Mouse (Mus musculus): ENCODE measurements around the gene Kat2b.
A peak's percentile ranks its signal among the peaks of the same experiment; 100 is the strongest.
"Not testable (repeated sequence)": the region's sequence is repeated elsewhere in the genome, so short reads cannot be mapped to it uniquely, and the experiment has no call there.

Gene Kat2b

DNA sequence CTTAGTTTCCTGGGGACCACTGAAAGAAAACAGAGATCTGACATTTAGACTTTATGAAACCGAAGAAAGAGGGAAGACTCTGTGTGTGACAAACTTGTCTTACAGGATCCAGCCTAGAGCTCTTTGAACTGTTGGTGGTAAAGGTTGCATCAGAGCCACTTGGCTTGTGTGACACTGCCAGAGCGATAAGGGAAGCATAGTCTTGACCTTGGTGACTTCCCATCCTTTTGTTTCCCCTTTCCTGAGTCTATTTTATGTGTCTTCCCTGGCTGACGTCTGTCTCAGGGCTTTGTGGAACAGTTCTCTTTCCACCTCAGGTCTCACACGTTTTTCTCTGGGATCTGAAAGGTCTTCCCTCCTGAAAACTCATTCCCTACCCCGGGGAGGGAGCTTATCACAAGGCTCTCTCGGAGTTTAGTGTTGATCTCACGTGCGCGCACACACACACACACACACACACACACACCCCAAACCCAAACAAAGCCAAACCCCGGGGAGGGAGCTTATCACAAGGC lies 3.8 kb downstream of the Kat2b start:
- DNase-seq = no peak

DNA sequence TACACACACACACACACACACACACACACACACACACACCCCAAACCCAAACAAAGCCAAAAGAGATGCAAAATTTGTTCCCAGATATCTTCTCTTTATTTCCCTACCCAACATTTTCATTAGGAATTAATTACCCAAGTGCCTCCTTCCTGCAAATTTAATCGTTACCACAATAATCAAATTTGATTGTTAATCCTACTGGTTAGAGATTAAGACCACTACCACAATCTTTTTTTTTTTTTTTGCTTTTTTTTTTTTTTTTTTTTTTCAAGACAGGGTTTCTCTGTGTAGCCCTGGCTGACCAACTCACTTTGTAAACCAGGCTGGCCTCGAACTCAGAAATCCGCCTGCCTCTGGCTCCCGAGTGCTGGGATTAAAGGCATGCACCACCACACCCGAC lies 4.3 kb downstream of the Kat2b start:
- DNase-seq = not testable (repeated sequence)

DNA sequence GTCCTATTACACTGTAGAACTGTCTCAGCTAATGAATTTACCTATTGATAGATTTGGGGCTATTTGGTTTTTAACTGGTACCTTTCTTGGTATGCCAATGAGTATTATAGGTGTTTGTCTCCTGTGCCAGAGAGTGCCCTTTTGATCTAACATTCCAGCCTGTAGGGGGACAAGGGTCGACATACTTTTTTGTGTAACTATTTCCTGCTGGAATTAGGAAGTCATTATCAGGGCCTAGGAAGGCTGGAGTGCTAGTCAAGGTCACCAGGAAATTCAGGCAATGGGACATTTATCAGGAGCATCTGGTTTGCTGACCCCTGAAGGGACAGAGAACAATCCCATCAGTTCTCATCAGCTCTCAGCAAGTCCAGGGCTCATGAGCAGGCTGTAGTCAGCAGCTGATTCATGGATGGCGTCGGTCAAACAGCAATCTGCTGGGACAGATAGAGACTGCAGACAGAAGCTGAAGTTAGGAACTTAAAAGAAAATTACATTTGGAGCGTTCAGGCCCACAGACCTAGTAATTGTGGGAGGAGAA lies 6.4 kb downstream of the Kat2b start:
- DNase-seq = peak; percentile 51

DNA sequence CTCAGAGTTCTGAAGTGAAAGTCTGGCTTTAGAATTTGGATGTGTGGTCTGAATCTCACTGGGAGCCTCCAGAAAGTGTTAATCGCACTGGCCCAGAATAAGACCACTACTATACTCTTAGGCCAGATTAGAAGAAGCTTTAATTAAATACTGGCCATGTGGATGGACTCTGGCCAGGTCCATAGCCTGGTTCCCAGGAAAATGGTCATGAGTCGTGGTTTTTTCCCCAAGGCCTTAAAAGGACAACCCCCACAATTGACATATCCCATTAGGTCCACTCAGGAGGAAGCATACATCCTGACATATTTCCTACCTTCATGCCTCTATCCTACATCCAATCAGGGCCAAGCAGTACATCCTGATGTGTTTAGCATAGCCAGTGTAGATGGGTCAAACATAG lies 10.5 kb downstream of the Kat2b start:
- no peak for DNase-seq

DNA sequence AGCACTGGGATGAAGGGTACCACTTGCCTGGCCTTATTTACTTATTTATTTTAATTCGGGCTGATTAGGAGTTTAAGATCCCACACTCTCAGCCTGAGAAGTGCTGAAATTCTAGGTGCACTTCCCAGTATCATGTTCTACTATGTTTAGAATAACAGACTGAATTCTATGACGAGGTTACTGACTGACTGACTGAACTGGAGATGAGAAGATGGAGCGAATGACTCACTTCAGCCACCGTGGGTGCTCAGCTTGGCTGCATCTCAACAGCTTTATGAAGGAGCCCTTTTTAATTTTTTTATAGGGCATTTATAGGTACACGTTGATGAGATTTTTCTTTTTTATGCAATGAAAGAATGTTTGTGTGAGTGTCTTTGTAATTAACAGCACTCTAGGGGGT lies 11.1 kb downstream of the Kat2b start:
- DNase-seq = no peak

DNA sequence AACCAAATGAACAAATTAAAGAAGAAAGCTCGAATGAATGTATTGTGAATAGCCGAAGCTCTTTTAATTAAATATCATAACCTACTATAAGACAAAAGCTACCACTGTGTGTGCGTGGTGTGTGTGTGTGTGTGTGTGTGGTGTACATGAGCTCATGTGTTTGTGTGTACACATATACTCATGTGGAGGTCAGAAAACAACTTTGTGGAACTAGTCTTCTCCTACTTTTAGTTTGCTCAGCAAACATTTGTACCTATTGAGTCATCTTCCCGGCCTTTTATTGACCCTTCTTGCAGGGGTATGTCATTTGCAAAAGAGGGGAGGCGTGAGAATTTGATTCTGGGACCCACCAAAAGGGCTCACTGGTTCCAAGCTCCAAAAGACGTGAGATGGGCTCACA lies 11.6 kb downstream of the Kat2b start:
- no peak for DNase-seq

DNA sequence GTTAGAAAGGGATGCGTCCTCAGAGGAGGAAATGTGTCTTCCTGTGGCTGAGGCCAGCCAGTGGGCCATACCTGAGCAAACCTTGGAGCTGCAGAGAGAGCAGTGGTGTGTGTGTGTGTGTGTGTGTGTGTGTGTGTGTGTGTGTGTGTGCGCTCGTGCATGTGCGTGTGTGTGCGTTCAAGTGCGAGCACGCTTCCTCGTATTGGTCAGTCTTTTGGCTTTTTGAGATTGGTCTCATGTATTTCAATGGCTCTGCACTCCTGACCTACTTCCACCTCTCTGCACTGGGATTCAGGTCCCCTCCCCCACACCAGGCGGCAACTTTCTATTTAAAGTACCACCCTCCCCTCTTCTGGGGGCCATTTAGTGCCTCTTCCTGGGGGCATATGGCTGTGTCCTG lies 12.1 kb downstream of the Kat2b start:
- no peak for DNase-seq

DNA sequence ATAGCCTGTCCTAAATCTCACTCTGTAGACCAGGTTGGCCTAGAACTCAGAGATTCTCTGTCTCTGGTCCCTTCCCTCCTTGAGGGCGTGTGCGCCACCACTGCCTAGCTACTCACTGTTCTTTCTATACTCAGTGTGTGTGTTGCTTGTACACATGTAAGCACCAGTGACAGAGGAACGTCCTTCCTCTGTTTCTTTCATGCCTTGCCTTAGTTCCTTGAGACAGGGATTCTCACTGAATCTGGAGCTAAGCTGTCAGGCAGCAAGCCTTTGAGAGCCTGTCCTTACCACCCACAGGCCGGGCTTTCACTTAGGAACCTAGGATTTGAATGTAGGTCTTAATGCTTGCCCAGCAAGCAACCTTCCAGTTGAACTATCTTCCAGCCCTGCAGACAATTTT lies 13.0 kb downstream of the Kat2b start:
- DNase-seq = no peak

DNA sequence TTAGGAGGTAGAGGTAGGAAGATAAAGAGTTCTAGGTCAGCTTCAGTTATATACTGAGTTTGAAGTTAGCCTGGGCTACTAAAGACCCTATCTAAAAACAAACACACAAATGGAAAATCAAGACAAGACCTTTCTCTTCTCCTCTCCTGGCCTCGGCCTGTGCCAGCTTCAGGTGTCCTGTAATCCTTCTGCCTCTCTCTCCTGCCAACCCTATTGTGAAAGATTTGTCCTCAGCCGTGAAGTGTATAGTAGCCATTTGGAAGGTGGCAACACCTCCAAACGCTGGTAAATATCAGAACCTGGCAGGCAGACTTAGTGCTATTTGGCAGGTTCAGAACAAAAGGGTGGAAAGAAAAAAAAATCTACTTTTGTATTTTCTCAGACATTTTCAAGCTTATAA lies 13.6 kb downstream of the Kat2b start:
- DNase-seq = no peak

DNA sequence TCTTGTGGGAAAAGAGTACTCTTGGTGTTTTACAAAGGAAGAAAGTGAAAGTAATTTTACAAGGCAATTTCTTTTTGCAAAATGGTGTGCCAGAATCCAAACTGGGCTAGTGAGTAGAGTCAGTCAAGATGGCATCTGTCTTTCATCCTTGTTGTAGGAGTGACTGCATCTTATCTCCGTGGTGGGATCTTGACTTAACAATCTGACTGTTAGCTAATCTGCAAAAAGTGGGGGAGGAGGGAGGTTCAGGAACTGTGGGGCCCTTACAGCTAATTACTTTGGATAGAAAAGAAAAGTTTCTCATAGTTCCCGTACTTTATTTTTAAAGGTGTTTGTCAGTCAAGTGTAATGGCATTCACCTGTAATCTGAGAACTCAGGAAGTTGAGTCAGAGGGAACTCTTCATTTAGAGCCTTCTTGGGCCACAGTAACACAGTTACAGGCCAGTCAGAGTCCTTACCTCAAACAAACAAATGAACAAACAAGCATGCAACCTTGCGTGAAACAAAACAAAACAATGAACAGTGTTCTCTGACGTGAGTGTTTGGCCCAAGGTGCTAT lies 15.4 kb downstream of the Kat2b start:
- DNase-seq = no peak

DNA sequence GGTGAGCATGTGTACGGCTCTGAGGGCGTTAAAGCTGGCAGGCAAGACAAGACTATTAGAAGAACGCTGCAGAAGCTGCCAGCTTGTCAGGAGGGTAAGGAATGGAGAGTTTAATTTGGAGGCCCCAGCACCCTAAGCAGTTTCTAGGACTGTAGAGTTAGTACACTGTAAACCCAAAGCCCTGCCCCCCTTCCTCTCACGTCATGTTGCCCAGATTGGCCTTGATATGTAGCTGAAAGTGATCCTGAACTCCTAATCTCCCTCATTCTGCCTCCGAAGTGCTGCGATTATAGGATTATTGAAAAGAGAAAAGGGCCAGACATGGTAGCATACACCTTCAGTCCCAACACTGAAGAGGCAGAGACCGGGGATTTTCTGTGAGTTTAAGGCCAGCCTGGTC lies 16.1 kb downstream of the Kat2b start:
- DNase-seq = no peak

DNA sequence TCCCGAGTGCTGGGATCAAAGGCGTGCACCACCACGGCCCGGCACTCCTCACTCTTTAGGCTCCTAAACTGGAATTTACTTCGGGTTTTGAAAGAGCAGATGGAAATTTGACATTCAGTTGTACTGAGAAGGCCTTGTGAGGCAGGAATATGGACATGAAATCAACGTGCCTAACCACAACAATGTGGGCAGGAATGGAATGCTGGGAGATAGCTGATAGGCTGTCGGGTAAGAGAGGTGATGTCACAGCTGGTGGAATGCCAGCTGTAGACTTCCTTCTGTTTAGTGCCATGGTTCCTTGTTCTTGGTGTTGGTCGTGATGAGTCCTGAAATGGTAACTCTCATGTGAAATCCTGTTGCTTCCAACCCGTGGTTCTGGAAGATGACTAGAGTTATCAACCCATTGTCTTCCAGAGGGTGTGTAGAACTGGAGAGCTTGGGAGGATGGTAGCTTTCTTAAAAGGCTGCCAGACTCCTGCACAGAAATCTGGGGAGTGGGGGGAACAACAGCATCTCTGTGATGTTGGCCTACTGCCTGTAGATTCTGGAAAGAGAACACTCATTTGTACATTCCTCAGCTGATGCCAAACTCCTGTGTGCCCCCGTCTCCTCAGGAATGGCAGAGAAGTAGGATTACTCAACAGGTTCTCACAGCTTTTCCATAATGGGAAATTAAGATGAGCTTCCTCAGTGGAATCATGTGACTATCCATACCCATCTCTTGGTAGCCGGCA lies 17.4 kb downstream of the Kat2b start:
- no peak for DNase-seq

DNA sequence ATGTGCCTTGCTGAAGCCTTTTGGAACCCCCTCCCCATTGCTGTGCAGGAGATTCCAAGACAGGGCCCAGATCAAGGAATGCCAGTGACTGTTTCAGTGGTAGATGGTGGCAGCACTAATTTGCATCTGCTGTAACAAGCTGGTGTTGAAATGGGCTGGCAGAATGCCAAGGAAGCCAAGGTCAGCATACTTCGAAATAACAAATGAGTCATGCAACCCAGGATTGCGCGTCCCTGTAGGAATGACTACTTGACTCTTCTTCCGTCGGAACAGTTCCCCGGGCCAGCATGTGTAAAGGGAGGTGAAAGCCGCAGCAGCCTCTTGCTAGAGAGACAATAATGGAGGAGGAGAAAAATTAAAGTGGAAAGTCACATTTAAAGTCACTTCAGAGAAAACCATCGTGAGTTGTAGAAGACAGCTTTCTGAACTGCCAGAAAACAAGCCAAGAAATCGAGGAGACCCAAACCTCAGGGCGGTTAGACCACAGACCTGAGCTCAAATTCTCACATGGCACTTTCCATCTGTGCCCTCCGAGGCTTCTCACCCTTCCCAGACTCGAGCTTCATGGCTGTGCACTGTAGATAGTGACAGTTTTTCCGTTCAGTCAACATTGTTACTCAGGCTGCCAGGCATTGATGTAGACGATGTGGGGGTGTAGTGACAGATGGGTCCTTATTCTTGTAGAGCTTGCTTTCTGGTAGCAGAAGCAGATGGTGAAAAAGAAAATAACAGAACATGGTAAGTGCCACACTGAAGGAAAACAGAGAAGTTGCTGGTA lies 20.6 kb downstream of the Kat2b start:
- peak; percentile 94 for DNase-seq

DNA sequence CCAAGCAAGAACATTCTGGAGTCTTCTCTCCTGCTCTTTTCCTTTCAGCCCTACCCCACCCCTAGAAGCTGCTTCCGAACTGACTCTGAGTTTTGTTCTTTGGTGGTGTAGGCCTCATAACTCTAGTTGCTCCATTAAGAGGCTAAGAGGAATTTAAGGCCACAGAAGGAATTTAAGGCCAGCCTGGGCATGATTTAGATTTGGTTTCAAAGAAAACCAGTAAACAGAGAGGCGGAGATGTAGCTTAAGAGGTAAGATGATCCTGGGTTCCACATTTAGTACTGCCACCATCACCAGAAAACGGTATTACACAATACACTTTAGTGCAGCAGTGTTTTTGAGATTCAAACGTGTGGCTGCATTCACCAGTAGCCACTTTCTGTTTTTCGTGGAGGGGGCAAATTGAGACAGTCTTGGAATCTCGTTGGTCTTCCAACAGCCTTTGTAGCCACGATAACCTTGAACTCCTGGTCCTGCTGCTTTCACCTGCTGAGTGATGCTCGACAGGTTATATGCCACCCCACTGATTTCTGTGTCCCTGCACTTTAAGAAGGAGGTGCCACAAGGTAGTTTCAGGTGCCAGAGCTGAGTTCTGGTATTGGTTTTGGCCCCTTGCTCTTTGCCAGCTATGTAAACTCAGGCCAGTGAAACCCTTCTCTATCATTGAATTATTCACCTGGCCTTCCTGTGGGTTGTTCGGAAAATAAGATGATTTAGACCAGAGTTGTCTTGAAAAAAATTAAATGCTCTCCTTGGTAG lies 21.6 kb downstream of the Kat2b start:
- DNase-seq = no peak

DNA sequence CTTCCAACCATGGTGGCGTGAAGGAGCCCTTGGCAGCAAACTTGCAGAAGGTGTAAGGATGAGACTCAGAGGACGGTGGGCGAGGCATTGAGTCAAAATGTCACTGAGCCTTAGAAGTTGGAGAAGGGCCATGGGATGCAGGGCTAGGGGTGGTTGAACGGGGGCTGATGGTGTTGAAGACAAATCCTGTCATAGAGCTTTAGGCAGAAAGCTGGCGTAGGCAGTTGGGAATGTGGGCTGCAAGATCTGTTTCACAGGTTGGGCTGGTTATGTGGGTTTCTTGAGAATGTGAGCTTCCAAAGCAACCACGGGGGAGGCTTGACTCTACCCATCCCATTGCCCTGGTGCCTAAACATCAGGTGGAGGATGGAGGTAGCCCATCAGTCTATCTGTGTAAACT lies 23.4 kb downstream of the Kat2b start:
- DNase-seq = no peak

DNA sequence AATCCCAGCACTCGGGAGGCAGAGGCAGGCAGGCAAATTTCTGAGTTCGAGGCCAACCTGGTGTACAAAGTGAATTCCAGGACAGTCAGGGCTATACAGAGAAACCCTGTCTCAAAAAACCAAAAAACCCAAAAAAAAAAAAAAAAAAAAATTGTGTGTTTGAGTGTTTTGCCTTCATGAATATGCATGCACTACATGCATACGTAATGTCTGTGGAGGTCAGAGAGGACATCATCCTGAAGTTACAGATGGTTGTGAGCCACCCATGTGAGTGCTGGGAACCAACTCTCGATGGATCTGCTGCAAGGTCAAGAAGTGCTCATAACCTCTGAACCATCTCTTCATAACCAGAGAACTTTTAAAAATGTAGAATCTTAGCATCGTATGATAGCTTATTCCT lies 25.2 kb downstream of the Kat2b start:
- DNase-seq = no peak

DNA sequence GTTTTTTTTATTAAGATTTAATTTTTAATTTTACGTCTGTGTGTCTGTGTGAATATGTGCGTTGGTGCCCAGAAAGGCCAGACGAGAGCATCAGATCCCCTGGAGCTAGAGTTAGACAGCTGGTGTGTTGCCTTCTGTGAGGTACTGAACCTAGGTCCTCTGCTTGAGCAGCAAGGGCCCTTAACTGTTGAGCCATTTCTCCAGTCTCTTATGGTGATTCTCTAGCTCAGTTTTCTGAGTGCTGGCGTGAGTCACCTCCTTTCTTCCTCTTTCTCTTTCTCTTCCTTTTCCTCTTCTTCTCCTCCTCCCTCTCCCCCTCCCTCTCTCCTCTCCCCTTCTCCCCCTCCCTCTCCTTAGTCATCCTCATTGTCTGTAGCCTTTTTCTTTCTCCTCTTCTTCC lies 27.9 kb downstream of the Kat2b start:
- no peak for DNase-seq

DNA sequence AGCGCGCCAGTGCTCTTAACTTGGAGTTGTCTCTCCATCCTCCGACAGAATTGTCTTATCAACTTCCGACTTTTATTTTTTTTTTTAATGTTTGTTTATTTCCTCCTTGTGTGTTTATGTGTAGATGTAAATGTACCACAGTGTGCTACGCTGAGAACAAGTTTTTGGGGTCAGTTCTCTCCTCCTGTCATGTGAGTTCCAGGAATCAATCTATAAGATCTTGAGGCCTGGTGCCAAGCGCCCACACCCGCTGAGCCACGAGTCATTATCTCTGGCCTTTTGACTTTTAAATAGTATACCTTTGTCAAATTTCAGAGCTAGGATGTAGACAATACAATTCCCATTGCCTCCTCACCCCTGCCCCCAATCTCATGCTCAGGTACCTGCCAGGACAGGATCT lies 28.9 kb downstream of the Kat2b start:
- DNase-seq = no peak

DNA sequence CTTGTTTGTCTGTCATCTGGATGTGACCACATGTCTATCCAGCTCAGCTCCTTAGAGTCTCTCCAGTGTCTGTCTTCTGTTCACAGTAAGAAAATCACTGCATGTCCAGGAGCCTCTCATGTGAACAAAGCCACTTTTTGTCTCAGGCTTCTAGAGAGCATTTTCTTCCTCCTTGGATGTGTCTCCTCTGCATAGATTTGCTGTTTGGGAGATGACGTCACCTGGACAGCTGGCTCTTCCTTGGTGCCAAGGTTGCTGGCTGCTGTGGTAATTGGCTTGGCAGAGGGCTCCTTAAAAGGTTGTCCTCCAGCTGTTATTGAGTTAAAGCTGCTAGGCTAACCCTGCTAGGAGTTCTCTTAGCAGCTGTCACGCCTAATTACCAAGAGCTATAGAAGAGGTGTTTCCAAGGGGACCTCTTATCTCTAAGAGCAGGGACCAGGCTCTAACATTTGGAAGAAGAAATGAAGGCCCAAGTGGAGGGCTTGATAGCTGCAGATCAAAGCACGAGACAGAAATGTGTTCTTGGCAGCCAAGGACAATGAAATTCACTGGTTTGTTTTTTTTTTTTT lies 29.7 kb downstream of the Kat2b start:
- DNase-seq = peak; percentile 24

DNA sequence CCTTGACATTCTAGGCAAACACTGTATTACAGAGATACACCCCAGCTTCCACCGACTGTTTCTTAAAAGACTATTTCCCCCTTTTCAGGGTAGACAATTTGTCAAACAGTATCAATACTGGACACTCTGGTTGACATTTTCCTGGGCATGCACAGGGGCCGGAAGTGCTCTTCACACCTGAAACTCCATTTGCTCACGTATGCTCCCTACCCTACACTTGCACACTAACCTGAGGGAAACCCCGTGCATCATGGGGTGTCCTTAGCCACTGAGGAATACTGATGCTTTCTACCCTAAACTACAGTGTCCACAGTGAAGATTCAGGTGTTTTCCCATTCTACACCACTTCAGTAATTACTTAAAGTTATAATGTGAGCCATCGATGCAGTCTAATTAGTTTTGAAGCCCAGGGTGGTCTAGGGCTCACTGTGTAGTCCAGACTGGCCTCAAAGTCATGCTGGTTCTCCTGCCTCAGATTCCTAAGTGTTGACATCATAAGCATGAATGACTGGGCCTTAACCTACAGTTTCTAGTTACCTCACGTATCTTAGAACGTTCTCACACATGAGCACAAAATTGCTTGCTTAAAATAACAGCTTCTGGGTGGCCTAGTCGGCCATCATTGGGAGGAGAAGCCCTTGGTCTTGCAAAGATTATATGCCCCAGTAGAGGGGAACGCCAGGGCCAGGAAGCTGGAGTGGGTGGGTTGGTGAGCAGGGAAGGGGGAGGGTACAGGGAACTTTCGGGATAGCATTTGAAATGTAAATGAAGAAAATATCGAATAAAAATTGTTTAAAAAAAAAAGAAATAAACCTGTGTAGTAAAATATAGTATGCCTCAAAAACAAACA lies 30.5 kb downstream of the Kat2b start:
- no peak for DNase-seq

DNA sequence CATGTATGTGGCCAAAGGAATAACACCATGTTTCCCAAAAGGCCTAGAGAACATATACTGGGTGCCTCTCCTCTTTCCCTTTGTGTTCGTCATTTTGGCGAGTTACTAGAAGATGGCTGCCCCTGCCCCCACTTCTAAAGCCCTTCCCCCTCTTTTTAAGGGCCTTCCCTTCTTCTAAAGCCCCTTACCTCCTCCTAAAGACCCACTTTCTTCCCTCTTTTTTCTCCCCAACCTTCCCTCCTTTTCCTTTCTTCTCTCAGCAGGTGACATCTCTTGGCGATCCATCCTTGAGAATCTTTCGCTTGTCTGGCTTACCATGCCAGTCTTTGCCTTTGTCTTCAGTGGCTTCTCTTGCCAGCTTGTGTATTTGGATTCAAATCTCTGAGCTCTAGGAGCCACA lies 31.9 kb downstream of the Kat2b start:
- no peak for DNase-seq

DNA sequence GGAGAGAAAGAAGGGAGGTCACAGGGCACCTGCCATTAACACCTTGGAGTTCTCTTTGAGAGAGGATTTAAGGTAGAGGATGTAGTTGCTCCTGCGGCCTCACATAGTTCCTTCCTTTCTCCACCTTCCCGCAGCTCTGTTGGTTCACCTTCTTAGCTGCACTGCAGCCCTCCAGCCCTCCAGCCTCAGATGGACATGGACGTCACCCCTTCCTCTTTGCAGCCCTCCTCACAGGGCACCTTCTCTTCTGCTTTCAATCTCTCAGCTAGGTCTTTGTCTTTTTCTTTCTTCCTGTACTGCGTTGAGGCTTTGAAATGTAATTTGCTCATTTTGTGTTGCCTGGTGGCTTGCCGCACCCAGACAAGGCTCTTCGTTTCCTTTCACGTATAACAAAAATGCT lies 36.6 kb downstream of the Kat2b start:
- not testable (repeated sequence) for DNase-seq

All from kidney, adult 9 months (tissue).